Mouse (Mus musculus): ENCODE measurements at regions not wholly inside any gene's neighbourhood (a gene's known extent, or its start where the extent isn't known, plus 50 kb on each side); places are given as distances from the start of the nearest gene placed in this dataset.
"Not testable (repeated sequence)": the region's sequence is repeated elsewhere in the genome, so short reads cannot be mapped to it uniquely, and the experiment has no call there.

DNA sequence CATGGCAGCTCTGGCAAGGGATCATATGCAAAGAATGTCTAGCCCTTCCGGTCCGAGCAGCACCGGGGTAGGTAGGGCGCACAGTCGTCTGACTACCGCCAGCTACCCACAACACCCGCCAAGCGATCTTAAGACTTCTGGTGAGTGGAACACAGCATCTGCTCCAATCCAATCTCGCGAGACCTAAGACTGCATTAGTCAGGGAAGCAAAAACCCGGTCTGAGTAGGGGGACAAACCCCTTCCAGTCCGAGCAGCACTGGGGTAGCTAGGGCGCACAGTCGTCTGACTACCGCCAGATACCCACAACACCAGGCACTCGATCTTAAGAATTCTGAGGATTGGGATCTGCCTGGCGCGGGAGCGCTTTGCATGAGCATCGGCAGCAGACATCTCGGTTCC is 57.1 kb downstream of the Nap1l2 start:
- H3K9me3 ChIP-seq (ENCODE audit: control insufficient read depth, low read length); H3K4me1 ChIP-seq (ENCODE audit: control insufficient read depth, insufficient read depth, low read length); DNase-seq (ENCODE audit: low spot score); H3K27ac ChIP-seq (replicated peaks; ENCODE audit: low read depth, low read length); H3K4me2 ChIP-seq (ENCODE audit: low read depth, low read length); H3K36me3 ChIP-seq (ENCODE audit: control insufficient read depth, insufficient read depth, low read length); H3K4me3 ChIP-seq (ENCODE audit: low read depth, low read length); H3K9ac ChIP-seq (ENCODE audit: low read depth, low read length); ATAC-seq (ENCODE audit: low read depth); H3K27me3 ChIP-seq (replicated peaks; ENCODE audit: control insufficient read depth, insufficient read depth, low read length): not testable (repeated sequence)
- WGBS: 74% methylated on average over 20 of the region's 21 CpGs

DNA sequence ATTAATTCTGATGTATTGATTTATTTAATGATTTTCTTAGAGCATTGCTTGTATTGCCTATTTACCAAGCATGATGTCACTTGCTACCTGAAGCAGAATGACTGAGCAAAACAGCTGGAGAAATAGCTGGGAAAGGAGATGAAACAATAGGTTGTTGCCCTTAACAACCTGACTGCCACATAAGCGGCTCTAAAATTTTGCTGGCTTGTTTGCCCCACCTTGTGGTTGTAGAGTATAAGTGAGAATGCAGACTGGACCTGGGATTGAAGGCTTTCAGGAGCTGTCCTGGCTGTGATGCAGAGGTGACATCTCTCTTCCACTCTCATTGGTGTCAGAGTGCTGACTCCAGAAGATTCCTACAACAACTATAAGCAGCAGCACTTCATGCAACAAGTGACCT is 77.3 kb downstream of the Nap1l2 start:
- DNase-seq (ENCODE audit: low spot score): peak; percentile 44
- Histone ChIP-seq H3K4me3 (ENCODE audit: low read depth, low read length) (no peak overlapping the region), H3K9ac (ENCODE audit: low read depth, low read length) (no peak overlapping the region), H3K9me3 (ENCODE audit: control insufficient read depth, low read length) (no peaks in the 10 kb centered on the region), H3K4me2 (ENCODE audit: low read depth, low read length) (no peak overlapping the region), H3K4me1 (ENCODE audit: control insufficient read depth, insufficient read depth, low read length) (no peaks in the 10 kb centered on the region), H3K36me3 (ENCODE audit: control insufficient read depth, insufficient read depth, low read length) (no peaks in the 10 kb centered on the region), H3K27ac (replicated peaks; ENCODE audit: low read depth, low read length) (no peak overlapping the region), H3K27me3 (replicated peaks; ENCODE audit: control insufficient read depth, insufficient read depth, low read length) (no peaks in the 10 kb centered on the region; the same call in 1 of the 2 replicates)
- 16% methylated on average over 1 of the region's 1 CpGs for WGBS
- no peak for ATAC-seq (ENCODE audit: low read depth)

- not testable (repeated sequence) for H3K9ac ChIP-seq (ENCODE audit: low read depth, low read length); H3K4me2 ChIP-seq (ENCODE audit: low read depth, low read length); DNase-seq (ENCODE audit: low spot score); H3K9me3 ChIP-seq (ENCODE audit: control insufficient read depth, low read length); H3K4me1 ChIP-seq (ENCODE audit: control insufficient read depth, insufficient read depth, low read length); H3K27ac ChIP-seq (replicated peaks; ENCODE audit: low read depth, low read length); H3K27me3 ChIP-seq (replicated peaks; ENCODE audit: control insufficient read depth, insufficient read depth, low read length); H3K36me3 ChIP-seq (ENCODE audit: control insufficient read depth, insufficient read depth, low read length); H3K4me3 ChIP-seq (ENCODE audit: low read depth, low read length)
- WGBS: no CpG with 5 or more reads among the region's 50 CpGs
- peak; percentile 78 for ATAC-seq (ENCODE audit: low read depth)
Measured at GRCm38 (mm10) chrX:103067730-103068621, 118.5 kb downstream of the Nap1l2 start.

DNA sequence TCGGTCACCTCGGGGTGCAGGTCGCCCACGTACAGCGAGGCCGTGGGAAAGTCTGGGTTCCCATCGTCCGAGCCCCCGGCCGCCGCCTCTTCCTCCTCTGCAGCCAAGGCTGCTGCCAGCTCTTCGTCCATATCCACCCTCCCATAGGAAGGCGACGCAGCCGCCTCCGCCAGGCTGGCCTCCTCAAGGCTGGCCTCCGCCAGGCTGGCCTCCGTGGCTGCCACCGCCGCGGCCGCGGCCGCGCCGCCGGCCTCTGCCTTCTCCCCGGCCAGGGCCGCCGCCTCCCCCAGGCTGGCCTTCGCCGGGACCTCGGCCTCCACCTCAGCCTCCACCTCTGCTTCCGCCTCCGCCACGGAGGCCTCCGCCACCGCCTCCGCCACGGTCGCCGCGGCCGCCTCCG is 119.3 kb downstream of the Nap1l2 start:
- not testable (repeated sequence) for H3K4me1 ChIP-seq (ENCODE audit: control insufficient read depth, insufficient read depth, low read length); DNase-seq (ENCODE audit: low spot score); H3K27ac ChIP-seq (replicated peaks; ENCODE audit: low read depth, low read length); H3K27me3 ChIP-seq (replicated peaks; ENCODE audit: control insufficient read depth, insufficient read depth, low read length); H3K4me2 ChIP-seq (ENCODE audit: low read depth, low read length); H3K4me3 ChIP-seq (ENCODE audit: low read depth, low read length); H3K9me3 ChIP-seq (ENCODE audit: control insufficient read depth, low read length); H3K36me3 ChIP-seq (ENCODE audit: control insufficient read depth, insufficient read depth, low read length); H3K9ac ChIP-seq (ENCODE audit: low read depth, low read length)
- WGBS: no CpG with 5 or more reads among the region's 45 CpGs
- peak; percentile 31; the same call in 1 of the 2 replicates for ATAC-seq (ENCODE audit: low read depth)

DNA sequence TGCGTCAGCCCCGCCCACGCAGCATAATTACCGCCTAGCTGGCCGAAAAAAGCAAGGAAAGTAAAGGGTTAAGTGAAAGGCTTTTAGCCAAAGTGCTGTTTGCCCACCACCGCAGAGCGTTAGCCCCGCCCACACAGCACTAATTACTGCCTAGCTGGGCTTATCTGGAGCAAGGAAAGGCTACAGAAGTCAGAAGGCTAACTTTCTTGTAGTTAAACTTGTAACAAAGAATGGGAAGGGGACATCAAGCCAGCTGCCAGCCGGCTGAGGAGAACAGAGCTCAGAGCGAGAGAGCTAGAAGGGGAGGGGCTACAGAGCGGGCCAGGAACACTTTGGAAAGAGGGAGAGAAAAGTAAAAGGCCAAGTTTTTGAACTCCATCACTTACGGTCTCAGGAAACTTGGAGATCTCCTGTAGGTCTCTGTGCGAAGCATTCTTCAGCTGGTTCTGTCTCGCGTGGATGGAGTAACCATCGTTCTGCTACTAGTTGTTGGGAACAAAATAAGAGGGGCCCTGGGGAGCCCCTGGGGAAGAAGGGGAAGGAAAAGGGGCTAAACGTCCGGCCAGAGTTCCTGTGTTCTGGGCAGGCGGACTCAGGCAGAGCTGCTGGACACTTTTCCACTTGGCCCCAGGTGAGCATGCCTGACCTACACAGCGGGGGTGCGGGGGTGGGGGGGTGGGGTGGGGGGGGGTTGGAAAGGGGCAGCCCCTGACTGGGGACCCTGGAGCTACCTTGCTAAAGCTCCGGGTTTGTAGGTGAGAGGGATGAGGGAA is 98.3 kb downstream of the 1700018G05Rik start:
- DNase-seq (ENCODE audit: low spot score) (peak; percentile 86), ATAC-seq (ENCODE audit: low read depth) (peak; percentile 82)
- Histone ChIP-seq H3K9ac (ENCODE audit: low read depth, low read length) (peak overlapping the region; percentile 59), H3K4me3 (ENCODE audit: low read depth, low read length) (peak overlapping the region; percentile 43), H3K27ac (replicated peaks; ENCODE audit: low read depth, low read length) (peak overlapping the region; percentile 81), H3K4me1 (ENCODE audit: control insufficient read depth, insufficient read depth, low read length) (no peaks in the 10 kb centered on the region), H3K4me2 (ENCODE audit: low read depth, low read length) (peak overlapping the region; percentile 47), H3K27me3 (replicated peaks; ENCODE audit: control insufficient read depth, insufficient read depth, low read length) (0 out of 2 replicates have a peak, but pooled peaks cover 3% of the 10 kb centered on the region), H3K36me3 (ENCODE audit: control insufficient read depth, insufficient read depth, low read length) (no peaks in the 10 kb centered on the region), H3K9me3 (ENCODE audit: control insufficient read depth, low read length) (no peaks in the 10 kb centered on the region)
- 20% methylated on average over 22 of the region's 22 CpGs for WGBS

DNA sequence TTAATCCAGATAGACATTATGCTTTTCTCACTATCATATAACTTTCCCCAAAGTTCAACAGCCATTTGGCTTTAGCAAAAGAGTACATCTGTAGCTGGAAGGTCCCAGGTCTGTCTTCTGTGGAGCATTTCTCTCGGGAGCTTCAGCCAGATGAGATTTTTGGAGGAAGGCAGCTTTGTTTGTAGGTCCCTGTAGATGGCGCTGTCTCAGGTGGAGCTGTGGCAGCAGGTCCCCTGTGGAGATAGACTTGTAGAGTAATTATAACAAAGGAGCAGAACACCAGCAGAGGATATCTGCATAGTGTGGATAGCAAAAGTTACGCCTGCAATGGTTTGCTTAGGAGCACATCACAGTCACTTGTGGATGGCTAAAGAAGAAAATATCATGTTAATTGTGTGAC is 97.3 kb downstream of the 1700018G05Rik start:
- not testable (repeated sequence) for H3K27ac ChIP-seq (replicated peaks; ENCODE audit: low read depth, low read length); H3K9me3 ChIP-seq (ENCODE audit: control insufficient read depth, low read length); H3K36me3 ChIP-seq (ENCODE audit: control insufficient read depth, insufficient read depth, low read length); H3K4me1 ChIP-seq (ENCODE audit: control insufficient read depth, insufficient read depth, low read length); H3K9ac ChIP-seq (ENCODE audit: low read depth, low read length); ATAC-seq (ENCODE audit: low read depth); H3K27me3 ChIP-seq (replicated peaks; ENCODE audit: control insufficient read depth, insufficient read depth, low read length)
- Histone ChIP-seq H3K4me2 (ENCODE audit: low read depth, low read length) (peak overlapping the region; percentile 47), H3K4me3 (ENCODE audit: low read depth, low read length) (peak overlapping the region; percentile 43; the same call in 1 of the 2 replicates)
- 25% methylated on average over 3 of the region's 3 CpGs for whole genome bisulfite sequencing
- DNase-seq (ENCODE audit: low spot score): peak; percentile 5

- not testable (repeated sequence) for H3K27me3 ChIP-seq (replicated peaks; ENCODE audit: control insufficient read depth, insufficient read depth, low read length); H3K4me2 ChIP-seq (ENCODE audit: low read depth, low read length); DNase-seq (ENCODE audit: low spot score); H3K4me1 ChIP-seq (ENCODE audit: control insufficient read depth, insufficient read depth, low read length); H3K9ac ChIP-seq (ENCODE audit: low read depth, low read length); ATAC-seq (ENCODE audit: low read depth); H3K4me3 ChIP-seq (ENCODE audit: low read depth, low read length); H3K9me3 ChIP-seq (ENCODE audit: control insufficient read depth, low read length); H3K36me3 ChIP-seq (ENCODE audit: control insufficient read depth, insufficient read depth, low read length); H3K27ac ChIP-seq (replicated peaks; ENCODE audit: low read depth, low read length)
- no CpG with 5 or more reads among the region's 61 CpGs for WGBS
Measured at GRCm38 (mm10) chrX:103013425-103014057, 85.4 kb downstream of the 1700018G05Rik start.

DNA sequence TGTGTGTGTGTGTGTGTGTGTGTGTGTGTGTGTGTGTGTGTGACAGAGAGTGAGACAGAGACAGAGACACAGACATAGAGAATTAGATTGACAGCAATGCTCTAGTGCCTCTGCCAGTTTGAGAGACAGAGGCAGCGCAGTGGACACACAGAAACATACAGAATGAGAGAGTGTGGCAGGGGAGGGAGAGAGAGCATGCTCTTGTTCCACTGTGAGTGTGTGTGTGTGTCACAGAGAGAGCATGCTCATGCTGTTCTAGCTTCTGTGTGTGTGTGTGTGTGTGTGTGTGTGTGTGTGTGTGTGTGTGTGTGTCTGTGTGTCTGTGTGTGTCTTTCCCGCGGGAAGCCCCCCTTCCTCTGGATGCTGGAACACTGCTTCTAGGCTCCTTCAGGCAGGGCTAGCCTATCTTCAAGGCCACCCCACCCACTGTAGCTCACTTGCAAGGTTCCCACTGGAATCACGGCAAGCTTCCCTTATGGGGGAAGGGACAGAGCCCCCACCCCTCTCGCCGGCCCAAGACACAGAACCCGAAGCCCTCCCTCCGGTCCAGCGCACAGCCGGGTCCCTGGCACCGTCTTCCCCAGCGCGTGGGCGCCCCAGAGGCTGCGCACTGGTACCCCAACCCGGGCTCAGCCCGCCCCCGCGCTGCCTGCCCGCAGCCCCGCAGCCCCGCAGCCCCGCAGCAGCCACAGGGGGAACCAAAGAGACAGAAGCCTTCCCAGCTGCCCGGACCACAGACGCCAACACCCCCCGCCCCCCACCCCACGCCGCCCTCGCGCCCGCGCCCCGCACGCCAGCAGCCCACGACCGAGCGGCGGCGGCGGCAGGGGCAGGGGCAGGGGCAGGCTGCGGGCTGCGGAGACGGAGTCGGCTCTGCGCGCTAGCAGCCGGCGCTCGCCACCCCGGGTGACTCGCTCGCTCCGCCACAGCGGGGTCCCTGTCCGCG is 84.4 kb downstream of the 1700018G05Rik start:
- H3K9ac ChIP-seq (ENCODE audit: low read depth, low read length); DNase-seq (ENCODE audit: low spot score); H3K4me1 ChIP-seq (ENCODE audit: control insufficient read depth, insufficient read depth, low read length); H3K9me3 ChIP-seq (ENCODE audit: control insufficient read depth, low read length); H3K4me3 ChIP-seq (ENCODE audit: low read depth, low read length); H3K36me3 ChIP-seq (ENCODE audit: control insufficient read depth, insufficient read depth, low read length); H3K27me3 ChIP-seq (replicated peaks; ENCODE audit: control insufficient read depth, insufficient read depth, low read length); H3K27ac ChIP-seq (replicated peaks; ENCODE audit: low read depth, low read length); H3K4me2 ChIP-seq (ENCODE audit: low read depth, low read length): not testable (repeated sequence)
- no CpG with 5 or more reads among the region's 56 CpGs for WGBS
- peak; percentile 75 for ATAC-seq (ENCODE audit: low read depth)
